Mouse (Mus musculus) erythroid progenitor cell, adult 5-6 weeks (primary cell): Measurements from ENCODE around the gene Pde4d. TPM values are rescaled to one million over a fixed set of nuclear protein-coding genes. Genes with fewer than 3 reads are reported as not detected.

Source experiments
- ATAC-seq: replicated peaks from 2 replicates; pipeline ENCODE4 v1.8.0; 2016; ENCODE audit warnings: moderate number of reproducible peaks, mild to moderate bottlenecking, moderate TSS enrichment, inconsistent platforms; ENCODE audit not compliant: poor library complexity, low FRiP score, severe bottlenecking
- total RNA-seq, 2 experiments: library from RNA; stranded (forward) in 1 of 2; stranded (reverse) in 1 of 2; fragments of 150-400 nt in 1 of 2; fragments of 186-747, 209-891 nt in 1 of 2; gene quantifications; 2 replicates each; pipeline versions ENCODE4 v1.2.3 to v1.2.4; 2015 to 2017; ENCODE audit warnings: low replicate concordance in 2 of 2

The Pde4d gene
- 72.8 and 82.2 TPM in 2 replicates for total RNA-seq (2015; ENCODE audit: low replicate concordance)
- total RNA-seq (2017; ENCODE audit: low replicate concordance): 53.0 and 61.3 TPM in 2 replicates

DNA sequence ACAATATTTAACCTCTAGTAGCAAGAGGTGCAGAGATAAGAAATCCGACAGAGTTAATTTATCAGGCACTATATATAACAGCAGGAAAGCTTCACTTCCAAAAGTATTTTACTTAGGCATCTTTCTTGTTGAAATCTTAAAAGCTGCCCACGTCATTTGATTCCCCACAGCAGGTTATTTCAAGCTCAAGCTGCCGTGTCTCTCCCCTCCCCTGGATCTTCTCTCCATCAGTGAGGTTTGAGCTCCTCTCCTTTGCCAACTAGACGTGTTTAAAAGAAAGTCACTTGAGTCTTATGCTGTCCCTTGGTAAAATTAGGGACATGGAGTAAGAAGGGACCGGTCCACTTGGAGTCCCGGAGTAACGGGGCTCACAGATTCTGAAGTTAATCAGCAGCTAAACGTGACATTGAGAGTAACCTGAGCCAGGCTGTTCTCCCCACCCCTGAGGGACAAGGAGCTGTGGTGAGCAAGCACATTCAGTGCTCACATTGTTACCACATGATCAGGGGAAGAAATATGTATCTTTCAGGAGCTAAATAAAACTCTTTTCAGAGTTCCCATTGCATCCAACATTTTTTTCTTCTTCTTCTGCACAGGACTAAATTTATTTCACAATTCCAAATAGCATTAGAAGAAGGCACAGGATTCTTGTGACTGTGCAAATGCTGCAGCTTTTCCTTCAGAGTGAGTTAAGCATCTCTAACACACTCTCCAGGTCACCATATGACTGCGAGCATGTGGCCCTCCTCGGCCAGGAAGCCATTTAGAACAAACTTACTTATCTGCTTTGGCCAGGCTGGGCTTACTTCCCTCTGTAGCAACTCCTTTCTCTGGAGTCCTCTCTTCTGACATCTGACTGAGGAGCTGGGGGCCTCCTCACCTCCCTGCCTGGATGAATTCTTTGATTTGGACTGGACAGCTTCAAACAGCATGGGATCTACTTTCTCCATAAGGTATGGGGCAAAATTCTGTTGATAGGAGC, at the start of gene Pde4d:
Gene Pde4d (plus strand): TSS at position 833 of the 982 bp plus-strand sequence.
- no peak for ATAC-seq

- no peak for ATAC-seq
These were observed 46.6 kb upstream of the Pde4d start for GRCm38 (mm10) chr13:108403197-108403596.

DNA sequence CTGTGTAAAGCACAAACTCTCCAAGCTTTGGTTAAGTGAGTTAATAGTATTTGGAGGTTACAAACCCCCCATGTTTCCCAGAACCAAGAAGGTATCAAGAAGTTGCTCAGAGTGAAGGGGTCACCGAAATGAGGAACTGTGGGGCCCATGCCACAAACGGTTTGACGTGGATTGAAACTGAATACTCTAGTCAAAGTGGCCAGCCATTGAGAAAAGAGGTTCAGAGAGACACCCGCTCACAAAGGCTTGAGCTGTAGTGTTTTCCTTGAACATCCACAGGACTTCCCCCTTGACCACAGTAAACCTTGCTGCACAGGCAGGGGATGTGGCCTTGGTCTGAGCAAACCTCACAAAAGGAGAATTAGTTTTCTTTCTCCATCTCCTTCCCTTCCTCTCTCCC, 45.4 kb upstream of the Pde4d start:
- ATAC-seq: no peak

- ATAC-seq: no peak
These were observed 34.3 kb upstream of the Pde4d start for GRCm38 (mm10) chr13:108415464-108415863.

- ATAC-seq: no peak
These were observed 30.8 kb upstream of the Pde4d start for GRCm38 (mm10) chr13:108418741-108419507.

DNA sequence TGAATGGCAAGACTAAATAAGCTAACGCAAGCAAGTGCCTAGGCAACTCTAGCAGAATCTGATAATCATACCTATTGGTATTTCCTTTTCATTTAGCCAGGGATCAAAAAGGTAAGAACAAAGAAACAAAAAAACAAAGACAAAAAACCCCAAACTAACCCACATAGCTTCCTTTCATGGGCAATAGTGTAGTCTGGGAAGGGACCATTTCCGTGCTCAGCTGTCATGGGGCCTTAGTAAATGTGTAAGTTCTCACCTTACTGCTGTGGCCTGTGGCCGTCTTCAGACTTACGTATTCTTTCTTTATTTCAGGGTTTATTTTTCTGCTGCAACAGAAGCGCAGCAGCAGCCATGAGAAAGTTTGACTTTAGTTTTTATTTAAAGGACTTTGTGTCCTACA, 23.4 kb upstream of the Pde4d start:
- ATAC-seq: no peak

GRCm38 (mm10) chr13:108428809-108429208, 20.9 kb upstream of the Pde4d start:
- no peak for ATAC-seq

DNA sequence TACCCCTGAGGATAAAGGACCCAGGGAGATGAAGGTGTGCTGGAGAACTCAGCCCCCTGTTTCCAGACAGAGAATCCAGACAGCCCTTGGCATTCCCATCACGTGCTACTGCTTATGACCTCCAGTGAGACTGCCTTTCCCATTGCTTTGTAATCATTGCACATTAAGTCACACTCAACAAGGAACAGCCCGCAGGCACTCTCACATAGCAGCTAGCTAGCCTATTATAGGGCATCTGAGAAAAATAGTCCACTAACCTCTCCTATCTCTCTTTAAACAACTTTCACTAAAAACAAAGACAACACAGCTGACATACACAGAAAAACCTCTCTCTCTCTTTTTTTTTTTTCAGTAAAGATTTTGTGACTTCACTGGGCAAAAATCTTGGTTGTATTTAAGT, 20.1 kb upstream of the Pde4d start:
- no peak for ATAC-seq

- ATAC-seq: no peak
These were observed 18.0 kb upstream of the Pde4d start for GRCm38 (mm10) chr13:108431776-108432175.

DNA sequence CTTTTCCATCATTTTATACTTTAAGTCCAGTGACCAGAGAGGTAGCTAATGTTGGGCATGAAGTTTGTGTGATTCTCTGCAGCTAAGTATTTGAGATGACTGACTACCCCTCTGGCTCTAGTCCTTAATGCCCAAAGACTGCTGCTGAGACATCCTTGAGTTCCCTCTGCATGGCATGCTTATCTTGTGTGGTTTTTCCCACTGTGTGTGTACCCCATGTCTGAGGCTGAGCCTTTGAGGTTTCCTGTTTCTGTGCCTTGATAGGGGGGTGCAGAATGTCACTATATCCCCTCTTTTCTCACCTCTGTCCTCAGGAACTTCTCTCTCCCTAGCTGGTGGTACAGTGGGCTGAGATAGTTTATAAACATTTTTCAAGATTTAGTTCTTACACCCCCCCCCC, 14.1 kb upstream of the Pde4d start:
- no peak for ATAC-seq

- no peak for ATAC-seq
These were observed 12.3 kb upstream of the Pde4d start for GRCm38 (mm10) chr13:108437424-108437823.

GRCm38 (mm10) chr13:108439012-108439411, 10.7 kb upstream of the Pde4d start:
- no peak for ATAC-seq

GRCm38 (mm10) chr13:108448348-108448931, 1.3 kb upstream of the Pde4d start:
- ATAC-seq: no peak

GRCm38 (mm10) chr13:108451122-108451521, 1.4 kb downstream of the Pde4d start:
- ATAC-seq: no peak

- ATAC-seq: no peak
These were observed 3.5 kb downstream of the Pde4d start for GRCm38 (mm10) chr13:108453064-108453919.

- ATAC-seq: no peak
These were observed 12.8 kb downstream of the Pde4d start for GRCm38 (mm10) chr13:108462518-108462917.

DNA sequence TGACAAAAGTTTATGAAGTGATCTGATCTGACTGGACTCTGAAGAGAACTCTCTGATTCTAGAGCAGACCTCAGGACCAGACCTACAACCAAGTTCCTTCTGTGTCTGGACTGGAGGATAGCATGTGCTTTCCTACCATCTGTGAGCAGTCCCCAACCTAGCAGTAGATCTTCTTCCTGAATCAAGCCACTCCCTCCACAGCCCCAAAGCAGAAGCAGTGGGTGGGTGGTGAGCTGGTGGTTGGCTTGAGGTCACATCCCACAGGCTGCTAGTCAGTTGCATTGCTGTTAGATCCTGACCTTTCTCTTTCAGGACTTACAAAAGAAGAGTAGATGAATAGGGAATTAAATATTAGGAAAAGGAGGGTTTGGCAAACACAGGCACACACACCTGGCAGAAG, 16.0 kb downstream of the Pde4d start:
- ATAC-seq: no peak

DNA sequence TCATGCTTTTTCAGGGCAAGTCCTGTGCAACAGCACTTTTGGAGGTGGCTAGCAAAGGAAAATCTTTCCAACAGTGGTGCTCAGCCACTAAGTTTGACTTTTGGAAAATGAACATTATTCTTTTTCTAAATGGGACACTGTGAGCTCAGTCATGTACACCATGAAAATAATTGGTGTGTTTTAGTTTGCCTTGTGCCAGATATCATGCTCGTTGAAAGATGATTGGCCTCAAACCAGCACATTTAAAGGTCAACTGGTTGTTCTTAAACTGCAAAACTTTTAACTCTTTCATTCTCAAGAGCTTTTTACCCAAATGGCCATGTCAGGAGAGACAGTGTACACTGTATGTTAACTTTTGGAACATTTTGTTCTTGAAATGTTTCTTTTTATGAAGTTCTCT, 17.3 kb downstream of the Pde4d start:
- no peak for ATAC-seq

- ATAC-seq: no peak
These were observed 30.7 kb downstream of the Pde4d start for GRCm38 (mm10) chr13:108480451-108480850.
